Mouse (Mus musculus): ENCODE results near the gene Tbc1d14. TPM values are rescaled to one million over a fixed set of nuclear protein-coding genes. Genes with fewer than 3 reads are reported as not detected.
A peak's percentile ranks its signal among the peaks of the same experiment; 100 is the strongest.

Tbc1d14 gene
- polyA plus RNA-seq, 1 experiment from 2014 or later, result 39.7 TPM

GRCm38 (mm10) chr5:36462810-36463209 is 130.3 kb downstream of the Tbc1d14 start:
- H3K4me2 ChIP-seq (ENCODE audit: low read length), result no peak overlapping the region
- 0 out of 2 replicates have a peak, but pooled peaks cover 2% of the 10 kb centered on the region for H3K36me3 ChIP-seq (ENCODE audit: insufficient read depth, low read length)
- no peaks in the 10 kb centered on the region for H3K9me3 ChIP-seq (replicated peaks; ENCODE audit: low read length)
- no peak overlapping the region for H3K27ac ChIP-seq
- 10% methylated on average over 7 of the region's 7 CpGs for WGBS
- H3K4me1 ChIP-seq (replicated peaks; ENCODE audit: insufficient read depth, low read length), result peaks cover 12% of the 10 kb centered on the region; the same call in 1 of the 2 replicates
- H3K9ac ChIP-seq (ENCODE audit: low read depth, low read length), result no peak overlapping the region
- no peak overlapping the region for H3K4me3 ChIP-seq (replicated peaks; ENCODE audit: low read depth, low read length)
- ATAC-seq (replicated peaks; ENCODE audit: low FRiP score, low read depth) (no peak), DNase-seq (ENCODE audit: low spot score) (peak; percentile 78)
- peak; percentile 86 for TF ChIP-seq CTCF (IDR thresholded peaks at IDR 0.05; ENCODE audit: low read depth)
- H3K27me3 ChIP-seq (ENCODE audit: insufficient read depth, low read length), result no peaks in the 10 kb centered on the region

- Histone ChIP-seq H3K4me3 (replicated peaks; ENCODE audit: low read depth, low read length) (no peak overlapping the region), H3K4me1 (replicated peaks; ENCODE audit: insufficient read depth, low read length) (peaks cover 12% of the 10 kb centered on the region; the same call in 1 of the 2 replicates), H3K27me3 (ENCODE audit: insufficient read depth, low read length) (no peaks in the 10 kb centered on the region), H3K9ac (ENCODE audit: low read depth, low read length) (no peak overlapping the region), H3K36me3 (ENCODE audit: insufficient read depth, low read length) (no peaks in the 10 kb centered on the region), H3K4me2 (ENCODE audit: low read length) (no peak overlapping the region), H3K27ac (no peak overlapping the region), H3K9me3 (replicated peaks; ENCODE audit: low read length) (no peaks in the 10 kb centered on the region)
- DNase-seq (ENCODE audit: low spot score) (peak; percentile 30), ATAC-seq (replicated peaks; ENCODE audit: low FRiP score, low read depth) (no peak)
- TF ChIP-seq CTCF (IDR thresholded peaks at IDR 0.05; ENCODE audit: low read depth), result no peak
- 29% methylated on average over 2 of the region's 2 CpGs for WGBS
Observed at GRCm38 (mm10) chr5:36461231-36461630, 131.8 kb downstream of the Tbc1d14 start.

DNA sequence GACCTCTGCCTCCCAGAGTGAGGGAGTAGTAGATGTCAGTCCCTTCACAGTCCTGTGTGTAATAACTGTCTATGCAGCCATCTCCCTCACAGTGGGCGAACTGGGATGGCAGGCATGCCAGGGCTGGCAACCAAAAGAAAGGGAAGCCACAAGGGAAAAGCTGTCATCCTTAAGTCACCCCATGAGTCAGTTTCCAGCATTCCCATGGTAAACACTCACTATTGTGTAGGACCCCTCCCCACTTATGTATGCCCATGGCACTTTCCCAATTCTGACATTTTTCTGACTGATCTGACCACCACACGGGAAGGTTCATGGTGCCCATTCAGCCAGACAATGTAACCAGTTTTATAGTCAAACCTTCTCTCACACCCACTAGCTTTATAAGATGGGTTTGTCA is 132.4 kb downstream of the Tbc1d14 start:
- Histone ChIP-seq H3K9me3 (replicated peaks; ENCODE audit: low read length) (no peaks in the 10 kb centered on the region), H3K4me2 (ENCODE audit: low read length) (no peak overlapping the region), H3K9ac (ENCODE audit: low read depth, low read length) (no peak overlapping the region), H3K27me3 (ENCODE audit: insufficient read depth, low read length) (no peaks in the 10 kb centered on the region), H3K4me3 (replicated peaks; ENCODE audit: low read depth, low read length) (no peak overlapping the region), H3K36me3 (ENCODE audit: insufficient read depth, low read length) (no peaks in the 10 kb centered on the region), H3K4me1 (replicated peaks; ENCODE audit: insufficient read depth, low read length) (0 out of 2 replicates have a peak, but pooled peaks cover 6% of the 10 kb centered on the region), H3K27ac (no peak overlapping the region)
- ATAC-seq (replicated peaks; ENCODE audit: low FRiP score, low read depth) (no peak), DNase-seq (ENCODE audit: low spot score) (no peak)
- WGBS, result 56% methylated on average over 2 of the region's 2 CpGs
- no peak for TF ChIP-seq CTCF (IDR thresholded peaks at IDR 0.05; ENCODE audit: low read depth)

- ATAC-seq (replicated peaks; ENCODE audit: low FRiP score, low read depth) (no peak), DNase-seq (ENCODE audit: low spot score) (peak; percentile 72)
- H3K36me3 ChIP-seq (ENCODE audit: insufficient read depth, low read length), result no peaks in the 10 kb centered on the region
- no peak overlapping the region for H3K4me2 ChIP-seq (ENCODE audit: low read length)
- no peak overlapping the region for H3K9ac ChIP-seq (ENCODE audit: low read depth, low read length)
- H3K27me3 ChIP-seq (ENCODE audit: insufficient read depth, low read length), result no peaks in the 10 kb centered on the region
- H3K9me3 ChIP-seq (replicated peaks; ENCODE audit: low read length), result no peaks in the 10 kb centered on the region
- WGBS, result 11% methylated on average over 4 of the region's 4 CpGs
- TF ChIP-seq CTCF (IDR thresholded peaks at IDR 0.05; ENCODE audit: low read depth), result peak; percentile 91
- H3K27ac ChIP-seq, result no peak overlapping the region
- H3K4me1 ChIP-seq (replicated peaks; ENCODE audit: insufficient read depth, low read length), result 0 out of 2 replicates have a peak, but pooled peaks cover 5% of the 10 kb centered on the region
- H3K4me3 ChIP-seq (replicated peaks; ENCODE audit: low read depth, low read length), result no peak overlapping the region
Observed at GRCm38 (mm10) chr5:36458926-36459325, 134.2 kb downstream of the Tbc1d14 start.

DNA sequence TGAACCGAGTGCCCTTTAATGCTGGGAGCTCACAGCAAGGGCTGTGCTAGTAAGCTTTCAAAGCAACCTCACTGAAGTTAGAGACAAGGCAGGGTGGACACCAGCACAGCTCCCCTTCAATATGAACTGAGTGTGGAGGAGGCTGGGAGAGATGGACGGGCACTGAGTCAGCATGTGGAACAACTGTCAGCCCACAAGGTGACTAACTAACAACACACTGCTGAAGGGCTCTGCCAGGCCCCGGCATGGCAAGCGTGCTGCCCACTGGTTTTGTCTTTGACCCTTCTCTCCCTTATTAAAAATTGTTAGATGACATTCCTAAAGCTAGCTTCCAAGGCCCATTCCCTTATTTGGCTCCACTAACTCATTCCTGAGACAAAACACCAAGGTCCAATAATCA is 135.4 kb downstream of the Tbc1d14 start:
- H3K27ac ChIP-seq, result no peak overlapping the region
- TF ChIP-seq CTCF (IDR thresholded peaks at IDR 0.05; ENCODE audit: low read depth), result no peak
- no peaks in the 10 kb centered on the region for H3K36me3 ChIP-seq (ENCODE audit: insufficient read depth, low read length)
- H3K4me3 ChIP-seq (replicated peaks; ENCODE audit: low read depth, low read length), result no peak overlapping the region
- ATAC-seq (replicated peaks; ENCODE audit: low FRiP score, low read depth), result no peak
- no peaks in the 10 kb centered on the region for H3K4me1 ChIP-seq (replicated peaks; ENCODE audit: insufficient read depth, low read length)
- no peaks in the 10 kb centered on the region for H3K27me3 ChIP-seq (ENCODE audit: insufficient read depth, low read length)
- 74% methylated on average over 4 of the region's 4 CpGs for WGBS
- no peak for DNase-seq (ENCODE audit: low spot score)
- H3K4me2 ChIP-seq (ENCODE audit: low read length), result no peak overlapping the region
- H3K9me3 ChIP-seq (replicated peaks; ENCODE audit: low read length), result no peaks in the 10 kb centered on the region
- no peak overlapping the region for H3K9ac ChIP-seq (ENCODE audit: low read depth, low read length)

DNA sequence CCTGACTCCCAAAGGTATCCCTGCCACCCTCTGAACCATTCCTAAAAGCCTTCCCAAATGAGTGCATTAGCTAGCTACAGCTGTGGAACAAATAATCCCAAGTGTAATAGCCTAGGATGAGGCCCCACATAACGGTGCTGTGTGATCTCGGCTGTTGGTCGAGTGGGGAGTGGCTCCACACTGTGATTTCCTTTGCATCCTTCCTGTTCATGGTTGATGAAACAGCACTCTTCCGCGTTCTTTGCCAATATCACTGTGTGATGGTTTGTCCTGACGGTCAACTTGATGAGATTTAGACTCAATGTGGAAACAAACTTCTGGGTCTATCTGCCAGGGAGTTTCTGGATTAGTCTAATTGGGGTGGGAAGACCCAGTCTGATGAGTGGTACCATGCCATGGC is 140.3 kb downstream of the Tbc1d14 start:
- 71% methylated on average over 6 of the region's 6 CpGs for WGBS
- no peak for ATAC-seq (replicated peaks; ENCODE audit: low FRiP score, low read depth)
- Histone ChIP-seq H3K27ac (no peak overlapping the region), H3K4me1 (replicated peaks; ENCODE audit: insufficient read depth, low read length) (no peaks in the 10 kb centered on the region), H3K9me3 (replicated peaks; ENCODE audit: low read length) (no peaks in the 10 kb centered on the region), H3K36me3 (ENCODE audit: insufficient read depth, low read length) (no peaks in the 10 kb centered on the region), H3K27me3 (ENCODE audit: insufficient read depth, low read length) (no peaks in the 10 kb centered on the region), H3K9ac (ENCODE audit: low read depth, low read length) (no peak overlapping the region), H3K4me3 (replicated peaks; ENCODE audit: low read depth, low read length) (no peak overlapping the region), H3K4me2 (ENCODE audit: low read length) (no peak overlapping the region)
- no peak for TF ChIP-seq CTCF (IDR thresholded peaks at IDR 0.05; ENCODE audit: low read depth)
- DNase-seq (ENCODE audit: low spot score), result no peak

DNA sequence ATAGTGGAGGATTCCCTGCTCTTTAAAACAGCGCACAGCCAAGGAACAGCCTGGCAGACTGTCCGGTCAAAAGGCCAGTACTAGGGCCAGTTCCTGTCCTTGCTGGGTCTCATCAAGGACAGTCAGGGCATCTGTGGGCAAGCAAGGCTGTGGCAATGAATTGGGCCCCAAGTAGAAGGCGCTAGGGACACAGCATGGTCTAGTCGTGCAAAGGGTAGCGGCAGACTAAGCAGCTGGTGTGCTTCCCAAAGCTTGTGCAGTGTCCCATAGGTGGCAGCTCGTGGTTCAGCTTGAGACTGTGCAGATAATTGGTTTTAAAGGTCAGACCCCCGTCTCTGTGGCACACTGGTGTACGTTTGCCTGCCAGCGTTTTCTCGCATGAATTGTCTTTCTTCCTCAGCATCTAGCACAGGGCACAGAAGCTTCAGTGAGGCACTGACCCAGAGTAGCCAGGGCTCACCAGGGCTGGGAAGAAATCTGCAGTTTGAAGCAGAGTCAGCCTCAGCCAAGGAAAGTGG is 141.1 kb downstream of the Tbc1d14 start:
- WGBS, result 50% methylated on average over 10 of the region's 10 CpGs
- no peak overlapping the region for H3K27ac ChIP-seq
- no peaks in the 10 kb centered on the region for H3K4me1 ChIP-seq (replicated peaks; ENCODE audit: insufficient read depth, low read length)
- no peaks in the 10 kb centered on the region for H3K36me3 ChIP-seq (ENCODE audit: insufficient read depth, low read length)
- H3K9ac ChIP-seq (ENCODE audit: low read depth, low read length), result no peak overlapping the region
- no peak overlapping the region for H3K4me3 ChIP-seq (replicated peaks; ENCODE audit: low read depth, low read length)
- no peaks in the 10 kb centered on the region for H3K9me3 ChIP-seq (replicated peaks; ENCODE audit: low read length)
- no peak for DNase-seq (ENCODE audit: low spot score)
- H3K27me3 ChIP-seq (ENCODE audit: insufficient read depth, low read length), result no peaks in the 10 kb centered on the region
- no peak overlapping the region for H3K4me2 ChIP-seq (ENCODE audit: low read length)
- no peak for TF ChIP-seq CTCF (IDR thresholded peaks at IDR 0.05; ENCODE audit: low read depth)
- ATAC-seq (replicated peaks; ENCODE audit: low FRiP score, low read depth), result no peak
